Mouse (Mus musculus): ENCODE data around the gene Klrc2. TPM values are rescaled to one million over a fixed set of nuclear protein-coding genes. Genes with fewer than 3 reads are reported as not detected.

Klrc2 gene
- polyA plus RNA-seq, 1 experiment from 2014 or later = not detected

Small RNA genes lying within 50 kb of the gene (microRNA-seq; reads per million reads assigned to microRNA genes)
- gene Mir680-1 = not detected

Other genes starting within 250 kb of the Klrc2 start
- 2.5 and 3.2 TPM in 2 replicates for gene Clec1a, start 208.7 kb downstream of the Klrc2 start, polyA plus RNA-seq (2015; fragmentation: Nextera tagmentation; extraction: Ambion mirVana)
- gene Olr1, start 153.5 kb downstream of the Klrc2 start, polyA plus RNA-seq (2015; fragmentation: Nextera tagmentation; extraction: Ambion mirVana) = not detected in 2 replicates
- gene Tmem52b, start 148.1 kb downstream of the Klrc2 start, polyA plus RNA-seq (2015; fragmentation: Nextera tagmentation; extraction: Ambion mirVana) = not detected in 2 replicates
- 237 and 271 TPM in 2 replicates for gene Gabarapl1, start 127.5 kb downstream of the Klrc2 start, polyA plus RNA-seq (2015; fragmentation: Nextera tagmentation; extraction: Ambion mirVana)
- gene Klre1, start 82.8 kb downstream of the Klrc2 start, polyA plus RNA-seq (2015; fragmentation: Nextera tagmentation; extraction: Ambion mirVana) = not detected in 2 replicates
- not detected in 2 replicates for gene Klrd1, start 68.9 kb downstream of the Klrc2 start, polyA plus RNA-seq (2015; fragmentation: Nextera tagmentation; extraction: Ambion mirVana)
- 0.25 and 0.26 TPM in 2 replicates for gene Klrk1, start 36.8 kb downstream of the Klrc2 start, polyA plus RNA-seq (2015; fragmentation: Nextera tagmentation; extraction: Ambion mirVana)
- not detected in 2 replicates for gene Klrc3, start 17.4 kb downstream of the Klrc2 start, polyA plus RNA-seq (2015; fragmentation: Nextera tagmentation; extraction: Ambion mirVana)
- gene Klrc1, start 18.3 kb upstream of the Klrc2 start, polyA plus RNA-seq (2015; fragmentation: Nextera tagmentation; extraction: Ambion mirVana) = not detected in 2 replicates
- 0.25 and 0.26 TPM in 2 replicates for gene Klri1, start 56.4 kb upstream of the Klrc2 start, polyA plus RNA-seq (2015; fragmentation: Nextera tagmentation; extraction: Ambion mirVana)
- gene Klri2, start 79.8 kb upstream of the Klrc2 start, polyA plus RNA-seq (2015; fragmentation: Nextera tagmentation; extraction: Ambion mirVana) = not detected in 2 replicates
- not detected in 2 replicates for gene Gm156, start 123.6 kb upstream of the Klrc2 start, polyA plus RNA-seq (2015; fragmentation: Nextera tagmentation; extraction: Ambion mirVana)
- gene Gm17631, start 202.0 kb upstream of the Klrc2 start, polyA plus RNA-seq (2015; fragmentation: Nextera tagmentation; extraction: Ambion mirVana) = not detected in 2 replicates
- gene Klra17, start 216.0 kb upstream of the Klrc2 start, polyA plus RNA-seq (2015; fragmentation: Nextera tagmentation; extraction: Ambion mirVana) = not detected in 2 replicates